Mouse (Mus musculus): ENCODE measurements around the gene Cfap97d1.

DNA sequence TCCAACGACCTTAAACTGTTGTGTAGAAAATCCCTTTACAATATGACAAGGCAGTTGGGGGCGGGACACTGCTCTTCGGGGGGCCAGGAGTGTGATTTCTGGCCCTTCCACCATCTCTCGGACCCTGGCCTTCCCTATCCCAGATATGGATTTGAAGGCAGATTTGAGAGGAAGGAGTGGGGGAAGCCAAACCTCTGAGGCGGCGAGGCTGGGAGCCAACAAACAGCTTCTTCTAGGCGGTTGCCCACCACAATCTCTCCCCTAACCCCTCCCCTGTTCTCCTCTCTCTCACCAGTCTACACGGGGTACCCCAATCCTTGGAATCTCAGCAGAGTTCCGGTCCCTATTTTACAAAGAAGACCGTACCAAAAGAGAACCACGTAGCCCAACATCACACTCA is 21.0 kb upstream of the Cfap97d1 start:
- TF ChIP-seq CTCF (IDR thresholded peaks at IDR 0.05; ENCODE audit: borderline replicate concordance, insufficient read depth, low read depth, low read length) (no peak), POLR2A (IDR thresholded peaks at IDR 0.05; ENCODE audit: borderline replicate concordance, insufficient read depth, low read length) (no peak)

Data from cerebellum, adult 2 months (tissue).